Mouse (Mus musculus) erythroblast, embryonic 14.5 days (primary cell): ENCODE data around the gene Mfsd7a. TPM values are rescaled to one million over a fixed set of nuclear protein-coding genes. Genes with fewer than 3 reads are reported as not detected.

Experiments
- H3K27me3 ChIP-seq: 2 replicates; pipeline ENCODE4 v1.6.1; 2012; ENCODE audit warnings: inconsistent platforms; ENCODE audit not compliant: control insufficient read depth
- H3K36me3 ChIP-seq: 2 replicates; pipeline ENCODE4 v1.6.1; 2012; ENCODE audit warnings: mild to moderate bottlenecking, inconsistent platforms; ENCODE audit not compliant: control insufficient read depth
- H3K4me1 ChIP-seq: 2 replicates; pipeline ENCODE4 v1.6.1; 2012; ENCODE audit warnings: inconsistent platforms; ENCODE audit not compliant: control insufficient read depth
- H3K4me3 ChIP-seq: replicated peaks from 2 replicates; pipeline ENCODE3; 2012; ENCODE audit warnings: moderate library complexity, mild to moderate bottlenecking, inconsistent platforms
- H3K9me3 ChIP-seq: 2 replicates; pipeline ENCODE4 v1.6.1; 2012; ENCODE audit warnings: low read length, inconsistent platforms, mixed read lengths; ENCODE audit not compliant: control insufficient read depth
- GATA1 ChIP-seq: IDR thresholded peaks from 2 replicates; pipeline ENCODE4 v1.6.1; 2012; ENCODE audit warnings: low read length, inconsistent platforms, mixed read lengths
- TAL1 ChIP-seq: IDR thresholded peaks from 3 replicates; pipeline ENCODE4 v1.6.1; 2012; ENCODE audit warnings: low read length, inconsistent platforms, mixed read lengths
- polyA plus RNA-seq: library from polyadenylated mRNA; stranded (reverse); fragments of >175 nt; gene quantifications from 2 replicates; pipeline ENCODE4 v1.2.3, GENCODE M21; 2012

Gene Mfsd7a
- polyA plus RNA-seq, 1 experiment: not detected

GRCm38 (mm10) chr5:108462446-108462845 is 13.8 kb upstream of the Mfsd7a start:
- peaks cover 18% of the 10 kb centered on the region for H3K27me3 ChIP-seq
- H3K9me3 ChIP-seq: no peaks in the 10 kb centered on the region
- H3K4me1 ChIP-seq: peaks cover 78% of the 10 kb centered on the region
- peak overlapping the region; percentile 93 for H3K4me3 ChIP-seq
- peaks cover 20% of the 10 kb centered on the region for H3K36me3 ChIP-seq
- TF ChIP-seq GATA1 (no peak), TAL1 (no peak)

GRCm38 (mm10) chr5:108461082-108462065 is 12.7 kb upstream of the Mfsd7a start, which contains the start of gene Pcgf3:
Gene Pcgf3 (plus strand): TSS chr5:108461232.
- Histone ChIP-seq H3K4me3 (peak within 1 kb of the TSS; percentile 93), H3K4me1 (peaks cover 68% of the 10 kb centered on the region), H3K27me3 (peaks cover 18% of the 10 kb centered on the region), H3K9me3 (no peaks in the 10 kb centered on the region), H3K36me3 (peaks cover 12% of the 10 kb centered on the region)
- no peak for TF ChIP-seq TAL1
- no peak for TF ChIP-seq GATA1

GRCm38 (mm10) chr5:108460461-108460860 is 11.8 kb upstream of the Mfsd7a start:
- Histone ChIP-seq H3K36me3 (peaks cover 5% of the 10 kb centered on the region), H3K9me3 (no peaks in the 10 kb centered on the region), H3K4me3 (peak overlapping the region; percentile 93), H3K4me1 (peaks cover 58% of the 10 kb centered on the region), H3K27me3 (peaks cover 18% of the 10 kb centered on the region)
- TF ChIP-seq GATA1 (no peak), TAL1 (no peak)

- no peak overlapping the region for H3K4me3 ChIP-seq
- peaks cover 43% of the 10 kb centered on the region for H3K4me1 ChIP-seq
- TF ChIP-seq TAL1 (no peak), GATA1 (no peak)
- peaks cover 20% of the 10 kb centered on the region for H3K27me3 ChIP-seq
- H3K36me3 ChIP-seq: peaks cover 5% of the 10 kb centered on the region
- no peaks in the 10 kb centered on the region for H3K9me3 ChIP-seq
Measured at GRCm38 (mm10) chr5:108458706-108459105, 10.0 kb upstream of the Mfsd7a start.

GRCm38 (mm10) chr5:108454094-108454493 is 5.4 kb upstream of the Mfsd7a start:
- Histone ChIP-seq H3K4me3 (no peak overlapping the region), H3K4me1 (peaks cover 25% of the 10 kb centered on the region), H3K27me3 (peaks cover 16% of the 10 kb centered on the region), H3K36me3 (no peaks in the 10 kb centered on the region), H3K9me3 (no peaks in the 10 kb centered on the region)
- TF ChIP-seq TAL1 (no peak), GATA1 (no peak)

GRCm38 (mm10) chr5:108452422-108452821 is 3.7 kb upstream of the Mfsd7a start:
- TF ChIP-seq GATA1 (no peak), TAL1 (no peak)
- peaks cover 32% of the 10 kb centered on the region for H3K4me1 ChIP-seq
- no peak overlapping the region for H3K4me3 ChIP-seq
- H3K36me3 ChIP-seq: no peaks in the 10 kb centered on the region
- H3K9me3 ChIP-seq: no peaks in the 10 kb centered on the region
- peaks cover 8% of the 10 kb centered on the region for H3K27me3 ChIP-seq

- H3K9me3 ChIP-seq: no peaks in the 10 kb centered on the region
- no peak overlapping the region for H3K4me3 ChIP-seq
- H3K4me1 ChIP-seq: peaks cover 41% of the 10 kb centered on the region
- TF ChIP-seq TAL1: no peak
- no peak for TF ChIP-seq GATA1
- H3K36me3 ChIP-seq: no peaks in the 10 kb centered on the region
- H3K27me3 ChIP-seq: peaks cover 8% of the 10 kb centered on the region
Measured at GRCm38 (mm10) chr5:108451611-108452010, 2.9 kb upstream of the Mfsd7a start.

GRCm38 (mm10) chr5:108450837-108451540 is 2.3 kb upstream of the Mfsd7a start:
- TF ChIP-seq GATA1 (no peak), TAL1 (no peak)
- no peaks in the 10 kb centered on the region for H3K36me3 ChIP-seq
- H3K9me3 ChIP-seq: no peaks in the 10 kb centered on the region
- H3K4me1 ChIP-seq: peaks cover 45% of the 10 kb centered on the region
- H3K27me3 ChIP-seq: peaks cover 8% of the 10 kb centered on the region
- no peak overlapping the region for H3K4me3 ChIP-seq

GRCm38 (mm10) chr5:108447857-108448256 is 834 bp downstream of the Mfsd7a start:
- peaks cover 46% of the 10 kb centered on the region for H3K4me1 ChIP-seq
- TF ChIP-seq GATA1: no peak
- no peak for TF ChIP-seq TAL1
- H3K36me3 ChIP-seq: no peaks in the 10 kb centered on the region
- H3K27me3 ChIP-seq: peaks cover 6% of the 10 kb centered on the region
- no peak overlapping the region for H3K4me3 ChIP-seq
- no peaks in the 10 kb centered on the region for H3K9me3 ChIP-seq
